Mouse (Mus musculus) urinary bladder, postnatal 10 days (tissue): ENCODE data around the gene Nans.

Experiments
- DNase-seq: peaks from one replicate; pipeline ENCODE4 v3.0.0; 2022; ENCODE audit warnings: low spot score

Gene Nans

GRCm38 (mm10) chr4:46532926-46533325, 43.9 kb downstream of the Nans start:
- no peak for DNase-seq

GRCm38 (mm10) chr4:46533934-46534720, 45.1 kb downstream of the Nans start:
- no peak for DNase-seq

GRCm38 (mm10) chr4:46535094-46535830, 46.2 kb downstream of the Nans start:
- DNase-seq = no peak

- no peak for DNase-seq
These were observed 46.9 kb downstream of the Nans start, which contains the start of gene Trim14 for GRCm38 (mm10) chr4:46535840-46536361. TSS of gene Trim14 (minus strand) at chr4:46536141.

- DNase-seq = no peak
These were observed 50.1 kb downstream of the Nans start for GRCm38 (mm10) chr4:46539167-46539566.

- DNase-seq = no peak
These were observed 52.7 kb downstream of the Nans start for GRCm38 (mm10) chr4:46541707-46542106.

- DNase-seq = no peak
These were observed 54.5 kb downstream of the Nans start for GRCm38 (mm10) chr4:46543366-46544050.

- DNase-seq = no peak
These were observed 55.3 kb downstream of the Nans start for GRCm38 (mm10) chr4:46544313-46544712.

GRCm38 (mm10) chr4:46545498-46545897, 56.5 kb downstream of the Nans start:
- no peak for DNase-seq

- DNase-seq = no peak
These were observed 57.7 kb downstream of the Nans start for GRCm38 (mm10) chr4:46546709-46547108.

- no peak for DNase-seq
These were observed 60.9 kb downstream of the Nans start for GRCm38 (mm10) chr4:46549979-46550378.

GRCm38 (mm10) chr4:46550406-46550805, 61.4 kb downstream of the Nans start:
- no peak for DNase-seq
